Mouse (Mus musculus) adrenal gland, postnatal 10 days (tissue): ENCODE data around the gene Dock4. TPM values are rescaled to one million over a fixed set of nuclear protein-coding genes. Genes with fewer than 3 reads are reported as not detected.
A peak's percentile ranks its signal among the peaks of the same experiment; 100 is the strongest.

Source experiments
- DNase-seq: peaks from one replicate; pipeline ENCODE4 v3.0.0; 2021; ENCODE audit warnings: mixed read lengths
- total RNA-seq, 2 experiments: library from RNA; stranded (reverse); gene quantifications; 2 replicates each; pipeline ENCODE4 v1.2.3; 2021

The Dock4 gene
- total RNA-seq, 2 experiments from 2014 or later: 16.2 to 28.5 TPM

GRCm38 (mm10) chr12:40462693-40463235 is 17.0 kb downstream of the Dock4 start:
- DNase-seq: no peak

- no peak for DNase-seq
Measured at GRCm38 (mm10) chr12:40463828-40464227, 18.1 kb downstream of the Dock4 start.

- DNase-seq: no peak
Measured at GRCm38 (mm10) chr12:40464282-40464681, 18.5 kb downstream of the Dock4 start.

- DNase-seq: no peak
Measured at GRCm38 (mm10) chr12:40468235-40468634, 22.5 kb downstream of the Dock4 start.

GRCm38 (mm10) chr12:40469009-40469408 is 23.3 kb downstream of the Dock4 start:
- DNase-seq: no peak

GRCm38 (mm10) chr12:40471649-40472399 is 26.1 kb downstream of the Dock4 start:
- no peak for DNase-seq

- no peak for DNase-seq
Measured at GRCm38 (mm10) chr12:40473709-40474108, 28.0 kb downstream of the Dock4 start.

- peak; percentile 77 for DNase-seq
Measured at GRCm38 (mm10) chr12:40477621-40478452, 32.1 kb downstream of the Dock4 start.

- no peak for DNase-seq
Measured at GRCm38 (mm10) chr12:40484224-40484623, 38.5 kb downstream of the Dock4 start.

- DNase-seq: no peak
Measured at GRCm38 (mm10) chr12:40485210-40485609, 39.5 kb downstream of the Dock4 start.

- DNase-seq: no peak
Measured at GRCm38 (mm10) chr12:40486047-40486837, 40.5 kb downstream of the Dock4 start.

- DNase-seq: no peak
Measured at GRCm38 (mm10) chr12:40496387-40496786, 50.6 kb downstream of the Dock4 start.

GRCm38 (mm10) chr12:40497806-40498205 is 52.1 kb downstream of the Dock4 start:
- DNase-seq: no peak

- no peak for DNase-seq
Measured at GRCm38 (mm10) chr12:40498250-40498671, 52.5 kb downstream of the Dock4 start.

- peak; percentile 54 for DNase-seq
Measured at GRCm38 (mm10) chr12:40498928-40499626, 53.3 kb downstream of the Dock4 start.

- peak; percentile 62 for DNase-seq
Measured at GRCm38 (mm10) chr12:40499627-40500329, 54.0 kb downstream of the Dock4 start.

- DNase-seq: no peak
Measured at GRCm38 (mm10) chr12:40501141-40501540, 55.4 kb downstream of the Dock4 start.

GRCm38 (mm10) chr12:40503520-40503919 is 57.8 kb downstream of the Dock4 start:
- peak; percentile 30 for DNase-seq

GRCm38 (mm10) chr12:40504687-40505086 is 58.9 kb downstream of the Dock4 start:
- no peak for DNase-seq

GRCm38 (mm10) chr12:40507823-40508390 is 62.2 kb downstream of the Dock4 start:
- no peak for DNase-seq

- no peak for DNase-seq
Measured at GRCm38 (mm10) chr12:40508416-40508815, 62.7 kb downstream of the Dock4 start.
